Mouse (Mus musculus): ENCODE data around the gene Apba2.

GRCm38 (mm10) chr7:64665716-64666298 is 164.3 kb downstream of the Apba2 start:
- TF ChIP-seq CTCF (IDR thresholded peaks at IDR 0.05) (no peak), EP300 (IDR thresholded peaks at IDR 0.05) (no peak)
